Mouse (Mus musculus) heart, embryonic 16.5 days (tissue): Measurements from ENCODE around the gene Stag3. TPM values are rescaled to one million over a fixed set of nuclear protein-coding genes. Genes with fewer than 3 reads are reported as not detected.

Experiments
- ATAC-seq: fragments of 200-750 bp; cut with Nextera tagmentation; replicated peaks from 2 replicates; pipeline ENCODE4 v1.8.0; 2017; ENCODE audit warnings: moderate number of reproducible peaks; ENCODE audit not compliant: insufficient read depth, low FRiP score; ENCODE audit errors: extremely low read depth
- H3K27ac ChIP-seq: fragments of 300-500 bp; sonication (generic); 2 replicates; pipeline ENCODE4 v1.5.1; 2014; ENCODE audit warnings: mild to moderate bottlenecking, low read length, control low read depth, moderate library complexity
- H3K27me3 ChIP-seq: fragments of 300-500 bp; sonication (generic); 2 replicates; pipeline ENCODE4 v1.6.1; 2014; ENCODE audit warnings: low read length, mixed read lengths; ENCODE audit not compliant: control insufficient read depth, insufficient read depth
- H3K36me3 ChIP-seq: fragments of 300-500 bp; sonication (generic); 2 replicates; pipeline ENCODE4 v1.6.1; 2014; ENCODE audit not compliant: control insufficient read depth, insufficient read depth
- H3K4me1 ChIP-seq: fragments of 300-500 bp; sonication (generic); 2 replicates; pipeline ENCODE4 v1.6.1; 2014; ENCODE audit warnings: low read length, mixed read lengths; ENCODE audit not compliant: control insufficient read depth, insufficient read depth
- H3K4me2 ChIP-seq: fragments of 300-500 bp; sonication (generic); 2 replicates; pipeline ENCODE4 v1.6.1; 2014; ENCODE audit warnings: low read depth, mild to moderate bottlenecking, control low read depth, low read length
- H3K4me3 ChIP-seq: fragments of 300-500 bp; sonication (generic); 2 replicates; pipeline ENCODE4 v1.5.1; 2014; ENCODE audit warnings: mild to moderate bottlenecking, control low read depth, low read length
- H3K9ac ChIP-seq: fragments of 300-500 bp; sonication (generic); 2 replicates; pipeline ENCODE4 v1.6.1; 2014; ENCODE audit warnings: low read length, control low read depth
- H3K9me3 ChIP-seq: fragments of 300-500 bp; sonication (generic); replicated peaks from 2 replicates; pipeline ENCODE4 v1.6.1; 2016; ENCODE audit warnings: low read length; ENCODE audit not compliant: control insufficient read depth
- WGBS: fragments of 180-500 bp; shearing (Covaris S2); extraction: QIAGEN DNeasy Blood & Tissue Kit; methylation state at CpG from one replicate; pipeline ENCODE4 v1.1.7; 2014; 5-methylcytosine and 5-hydroxymethylcytosine counted together
- polyA plus RNA-seq: library from polyadenylated mRNA; unstranded; fragments of >200 nt; fragmentation: Nextera tagmentation; extraction: Ambion mirVana; gene quantifications from 2 replicates; pipeline ENCODE4 v1.2.1, GENCODE M21; 2015

Stag3 gene
- polyA plus RNA-seq: 2.0 and 2.2 TPM in 2 replicates

DNA sequence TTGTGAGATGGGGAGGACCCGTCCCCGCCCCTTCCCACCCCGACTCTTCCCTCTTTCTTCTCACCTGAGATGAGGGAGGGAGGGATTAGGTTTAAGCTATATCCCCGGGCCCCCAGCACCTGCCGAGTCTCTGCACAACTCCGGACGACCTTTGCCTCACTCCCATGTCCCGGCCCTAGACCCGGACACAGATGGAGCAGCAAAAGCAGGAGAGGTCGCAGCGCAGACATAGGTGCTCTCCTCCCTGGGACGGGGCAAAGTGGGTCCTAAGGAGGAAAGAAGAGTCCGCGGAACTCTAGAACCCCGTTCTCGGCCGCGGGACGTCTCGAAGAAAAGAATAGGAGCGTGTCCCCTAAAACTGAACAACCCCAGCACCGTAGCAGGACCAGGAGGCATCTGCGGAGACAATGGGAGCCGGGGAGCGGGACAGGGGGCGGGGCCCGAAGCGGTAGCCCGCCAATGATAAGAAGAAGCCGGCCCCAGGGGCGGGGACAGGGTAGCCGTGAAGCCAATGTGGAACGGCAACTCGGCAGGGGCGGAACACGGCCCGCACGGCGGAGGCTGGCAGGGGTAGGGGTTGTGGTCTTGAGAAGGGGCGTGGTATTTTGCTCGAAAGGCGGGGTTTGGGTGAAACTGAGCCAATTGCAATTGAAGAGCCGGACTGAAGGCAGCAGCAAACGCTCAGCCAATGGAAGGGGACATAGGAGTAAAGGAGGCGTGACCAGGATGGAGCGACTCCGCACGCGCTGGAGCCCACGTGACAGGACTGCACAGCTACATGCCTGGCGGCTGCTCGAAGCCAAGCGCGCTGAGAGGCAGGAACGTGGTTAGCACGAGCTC is at the start of gene Stag3, which contains the start of the genes Gm43720 and Gpc2:
Gene Stag3, plus strand, starts transcription at position 656 of the 840 bp plus-strand sequence.
Gene Gm43720, minus strand, starts transcription at position 374 of the 840 bp plus-strand sequence.
Gene Gpc2, minus strand, starts transcription at position 421 of the 840 bp plus-strand sequence.
- peak within 1 kb of the TSS; percentile 75 for H3K9ac ChIP-seq
- H3K27me3 ChIP-seq: no peaks in the 10 kb centered on the region; the same call in 1 of the 2 replicates
- peak within 1 kb of the TSS; percentile 95 for H3K4me2 ChIP-seq
- WGBS: 1% methylated on average over 56 of the region's 56 CpGs
- H3K4me1 ChIP-seq: peaks cover 7% of the 10 kb centered on the region
- peaks cover 10% of the 10 kb centered on the region for H3K9me3 ChIP-seq
- H3K36me3 ChIP-seq: no peaks in the 10 kb centered on the region
- ATAC-seq: peak; percentile 98
- H3K27ac ChIP-seq: peak within 1 kb of the TSS; percentile 9; the same call in 1 of the 2 replicates
- H3K4me3 ChIP-seq: peak within 1 kb of the TSS; percentile 65

DNA sequence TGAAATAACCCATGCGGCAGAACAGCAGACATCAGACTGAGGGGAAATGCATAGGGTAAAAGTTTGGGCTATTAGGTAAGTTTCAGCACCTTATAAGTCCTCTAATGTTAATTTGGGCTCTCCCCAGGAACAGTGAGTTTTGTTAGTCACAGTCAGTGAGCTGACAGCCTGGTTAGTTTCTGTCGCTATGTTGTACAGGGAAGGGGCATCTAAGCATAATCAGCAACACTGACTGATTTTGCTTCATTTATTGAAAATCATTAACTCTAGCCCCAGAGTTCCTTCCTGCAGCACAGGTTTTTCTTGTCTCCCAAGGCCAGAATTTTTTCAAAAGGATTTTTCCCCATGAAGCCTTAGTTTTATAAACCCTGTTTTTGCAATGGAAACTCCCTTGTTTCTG is 46.3 kb upstream of the Stag3 start:
- Histone ChIP-seq H3K27me3 (no peaks in the 10 kb centered on the region), H3K27ac (no peak overlapping the region), H3K4me3 (no peak overlapping the region), H3K4me1 (no peaks in the 10 kb centered on the region), H3K9ac (no peak overlapping the region), H3K4me2 (no peak overlapping the region), H3K9me3 (no peaks in the 10 kb centered on the region), H3K36me3 (no peaks in the 10 kb centered on the region)
- WGBS: 87% methylated on average over 2 of the region's 2 CpGs
- ATAC-seq: no peak

DNA sequence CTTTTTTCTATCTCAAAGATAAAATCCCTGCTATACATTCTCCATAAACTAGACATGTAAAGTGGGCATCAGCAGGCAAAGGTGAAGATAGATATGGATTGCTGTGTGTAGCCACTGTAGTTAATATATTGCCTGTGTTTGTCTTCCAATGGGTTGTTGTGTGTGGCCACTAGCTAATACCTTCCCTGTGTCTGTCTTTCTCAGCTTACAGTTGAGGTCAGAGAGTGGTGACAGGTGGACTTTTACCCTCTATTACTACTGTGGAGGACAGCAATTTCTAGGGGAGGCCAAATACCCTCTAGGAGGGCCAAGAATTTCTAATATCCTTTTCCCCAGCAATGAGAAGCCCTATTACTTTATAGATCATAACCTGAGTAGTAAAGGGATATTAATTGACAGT is 45.8 kb upstream of the Stag3 start:
- Histone ChIP-seq H3K36me3 (no peaks in the 10 kb centered on the region), H3K27ac (no peak overlapping the region), H3K4me3 (no peak overlapping the region), H3K27me3 (no peaks in the 10 kb centered on the region), H3K9me3 (no peaks in the 10 kb centered on the region), H3K4me1 (no peaks in the 10 kb centered on the region), H3K4me2 (no peak overlapping the region), H3K9ac (no peak overlapping the region)
- no peak for ATAC-seq

DNA sequence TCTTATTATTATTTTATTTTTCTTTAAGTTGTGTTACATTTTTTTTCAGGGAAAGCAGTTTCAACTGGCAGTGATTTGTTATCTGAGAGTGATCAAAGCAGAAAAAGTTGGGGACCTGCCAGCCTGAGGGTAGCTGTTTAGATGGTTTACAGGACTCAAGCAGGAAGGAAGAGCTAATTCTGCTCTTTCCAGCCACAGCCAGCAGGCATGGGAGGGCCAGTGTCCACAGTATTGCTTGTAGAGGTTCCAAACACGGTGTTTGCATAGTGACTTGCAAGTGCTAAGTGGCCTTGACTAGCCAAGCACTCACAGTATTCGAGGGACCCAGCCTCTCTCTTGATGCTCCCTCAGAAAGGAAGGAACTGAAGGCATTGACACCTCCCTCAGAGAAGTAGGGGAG is 38.5 kb upstream of the Stag3 start:
- Histone ChIP-seq H3K9me3 (no peaks in the 10 kb centered on the region), H3K4me2 (no peak overlapping the region), H3K9ac (no peak overlapping the region), H3K4me3 (no peak overlapping the region), H3K27ac (no peak overlapping the region), H3K36me3 (no peaks in the 10 kb centered on the region), H3K27me3 (no peaks in the 10 kb centered on the region), H3K4me1 (no peaks in the 10 kb centered on the region)
- 21% methylated on average over 2 of the region's 2 CpGs for WGBS
- no peak for ATAC-seq

DNA sequence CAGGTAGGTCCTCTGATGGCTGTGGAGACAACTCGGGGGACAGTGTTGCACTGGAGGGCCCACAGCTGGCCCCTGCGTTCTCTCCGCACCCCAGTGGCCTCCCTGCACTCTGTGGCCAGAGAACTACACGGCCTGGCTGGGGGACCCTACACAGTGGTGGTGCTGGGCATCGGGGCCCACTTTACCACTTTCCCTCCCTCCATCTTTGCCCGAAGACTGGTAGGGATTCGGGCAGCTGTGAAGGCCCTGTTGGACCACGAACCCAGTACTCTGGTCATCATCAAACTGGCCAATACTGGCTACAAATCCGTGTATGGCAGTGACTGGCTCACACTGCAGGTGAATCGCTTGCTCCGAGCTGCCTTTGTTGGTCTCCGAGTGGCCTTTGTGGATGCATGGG is 28.9 kb upstream of the Stag3 start:
- peaks cover 5% of the 10 kb centered on the region for H3K4me1 ChIP-seq
- 82% methylated on average over 12 of the region's 12 CpGs for WGBS
- H3K4me2 ChIP-seq: no peak overlapping the region
- no peak for ATAC-seq
- H3K9ac ChIP-seq: no peak overlapping the region
- no peak overlapping the region for H3K4me3 ChIP-seq
- no peaks in the 10 kb centered on the region; the same call in 1 of the 2 replicates for H3K9me3 ChIP-seq
- H3K36me3 ChIP-seq: no peaks in the 10 kb centered on the region
- H3K27me3 ChIP-seq: no peaks in the 10 kb centered on the region
- H3K27ac ChIP-seq: no peak overlapping the region

DNA sequence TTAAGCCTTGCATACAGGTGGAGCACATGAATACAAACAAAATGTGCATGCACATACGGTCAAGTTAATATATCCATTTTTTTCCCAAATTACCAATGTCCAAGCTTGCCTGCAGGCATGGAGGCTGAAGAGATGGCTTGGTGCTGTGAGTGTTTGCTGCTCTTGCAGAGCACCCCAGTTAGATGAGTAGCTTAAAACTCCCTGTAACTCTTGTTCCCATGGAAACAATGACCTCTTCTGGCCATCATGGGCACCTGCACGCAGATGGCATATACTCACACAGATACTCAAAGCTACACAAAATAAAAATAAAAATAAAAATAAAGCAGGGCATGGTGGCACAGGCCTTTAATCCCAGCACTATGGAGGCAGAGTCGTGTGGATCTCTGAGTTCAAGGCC is 27.0 kb upstream of the Stag3 start:
- ATAC-seq: no peak
- H3K4me3 ChIP-seq: no peak overlapping the region
- H3K27ac ChIP-seq: no peak overlapping the region
- no peak overlapping the region for H3K9ac ChIP-seq
- peaks cover 9% of the 10 kb centered on the region for H3K4me1 ChIP-seq
- no peaks in the 10 kb centered on the region for H3K27me3 ChIP-seq
- 0 out of 2 replicates have a peak, but pooled peaks cover 4% of the 10 kb centered on the region for H3K36me3 ChIP-seq
- H3K4me2 ChIP-seq: no peak overlapping the region
- no peaks in the 10 kb centered on the region; the same call in 1 of the 2 replicates for H3K9me3 ChIP-seq
- 89% methylated on average over 3 of the region's 3 CpGs for WGBS

DNA sequence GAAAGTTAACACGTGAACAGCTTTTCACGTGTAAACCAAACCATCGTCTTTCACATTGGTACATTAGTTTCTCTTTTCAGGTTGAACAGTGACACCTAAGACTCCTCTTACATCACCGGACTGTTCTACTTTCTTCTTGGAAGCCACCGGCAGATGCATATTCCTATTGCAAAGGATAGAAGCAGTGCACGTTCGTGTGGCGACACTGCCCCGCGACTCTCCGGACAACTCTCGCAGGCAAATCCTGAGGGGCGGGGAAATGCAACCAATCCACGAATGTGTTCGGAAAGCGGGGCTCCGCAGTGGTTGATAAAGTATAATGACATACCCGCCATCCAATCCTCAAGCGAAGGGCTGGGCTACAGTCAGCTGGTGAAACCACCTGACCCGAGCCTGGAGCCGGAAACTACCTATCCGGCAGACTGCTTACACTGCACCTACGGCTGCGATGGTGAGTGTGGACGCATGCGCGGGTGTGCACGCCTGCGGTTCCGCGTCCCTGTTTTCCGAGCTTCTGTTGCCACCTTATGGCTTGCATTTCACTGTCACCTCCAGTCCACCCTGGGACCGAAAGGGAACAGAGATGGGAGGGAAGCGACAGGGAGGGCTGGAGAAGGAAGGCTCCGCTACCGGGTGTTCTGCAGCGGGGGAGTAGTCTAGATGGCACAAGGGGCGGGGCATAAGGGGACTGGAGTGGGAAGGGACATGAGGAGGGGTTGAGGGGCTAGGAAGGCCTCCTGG is 24.5 kb upstream of the Stag3 start, which contains the start of gene Lamtor4:
Gene Lamtor4, plus strand, starts transcription at position 130 of the 741 bp plus-strand sequence.
- H3K4me1 ChIP-seq: peaks cover 17% of the 10 kb centered on the region
- no peaks in the 10 kb centered on the region for H3K27me3 ChIP-seq
- H3K4me3 ChIP-seq: peak within 1 kb of the TSS; percentile 91
- H3K27ac ChIP-seq: peak within 1 kb of the TSS; percentile 93
- peak; percentile 100 for ATAC-seq
- peak within 1 kb of the TSS; percentile 80 for H3K4me2 ChIP-seq
- no peaks in the 10 kb centered on the region; the same call in 1 of the 2 replicates for H3K9me3 ChIP-seq
- WGBS: under 1% methylated on average over 38 of the region's 38 CpGs
- H3K9ac ChIP-seq: peak within 1 kb of the TSS; percentile 87
- H3K36me3 ChIP-seq: peaks cover 10% of the 10 kb centered on the region; the same call in 1 of the 2 replicates

DNA sequence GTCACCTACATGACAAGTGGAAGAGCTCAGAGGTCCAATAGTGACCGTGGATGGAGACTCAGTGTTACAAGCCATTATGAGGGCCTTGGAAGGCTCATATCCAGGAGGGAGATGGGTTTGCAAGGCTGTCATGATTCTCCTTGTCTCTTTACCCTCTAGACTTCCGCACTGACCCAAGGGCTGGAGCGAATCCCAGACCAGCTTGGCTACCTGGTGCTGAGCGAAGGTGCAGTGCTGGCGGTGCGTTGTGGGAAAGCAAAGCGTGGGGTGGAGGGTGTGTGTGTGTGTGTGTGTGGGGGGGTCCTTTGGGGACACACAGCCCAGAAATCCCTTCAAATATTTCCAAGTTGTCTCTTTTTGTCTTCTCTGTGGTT is 24.0 kb upstream of the Stag3 start:
- H3K4me2 ChIP-seq: peak overlapping the region; percentile 80
- peak overlapping the region; percentile 87 for H3K9ac ChIP-seq
- peaks cover 14% of the 10 kb centered on the region for H3K36me3 ChIP-seq
- no peak for ATAC-seq
- 11% methylated on average over 7 of the region's 7 CpGs for WGBS
- H3K9me3 ChIP-seq: no peaks in the 10 kb centered on the region; the same call in 1 of the 2 replicates
- peaks cover 17% of the 10 kb centered on the region for H3K4me1 ChIP-seq
- peak overlapping the region; percentile 93 for H3K27ac ChIP-seq
- H3K27me3 ChIP-seq: no peaks in the 10 kb centered on the region
- H3K4me3 ChIP-seq: peak overlapping the region; percentile 91
